Mouse (Mus musculus) MEL (cell line): ENCODE measurements around the gene Thap8. TPM values are rescaled to one million over a fixed set of nuclear protein-coding genes. Genes with fewer than 3 reads are reported as not detected.

Experiments used
- polyA plus RNA-seq, 2 experiments: library from polyadenylated mRNA; stranded (reverse) in 1 of 2; unstranded in 1 of 2; fragments of >175 nt in 1 of 2; fragments of >200 nt in 1 of 2; gene quantifications; 2 replicates each; pipeline versions ENCODE4 v1.2.1 to v1.2.4; 2012; ENCODE audit warnings: low replicate concordance in 2 of 2, low read depth in 1 of 2; ENCODE audit not compliant: insufficient read length in 2 of 2, insufficient read depth in 1 of 2, missing spikeins in 1 of 2
- total RNA-seq: library from RNA; depleted of rRNA; stranded (reverse); fragments of 300-350 nt; gene quantifications from 2 replicates; pipeline ENCODE4 v1.2.3, GENCODE M21; 2012; rRNA removed

Thap8 gene
- total and polyA plus RNA-seq, 3 experiments, result 0.46 to 0.73 TPM; not detected in 1

Other genes starting within 250 kb of the Thap8 start
- 0.16 and 0.39 TPM in 2 replicates for gene Zfp14, start 228.7 kb upstream of the Thap8 start, total RNA-seq
- gene Zfp14, start 228.7 kb upstream of the Thap8 start, polyA plus RNA-seq, result under 1 TPM in 1 of 2 experiments, not detected in 1; 0.25 TPM
- 2.2 and 2.4 TPM in 2 replicates for gene Zfp82, start 207.2 kb upstream of the Thap8 start, total RNA-seq
- 1 to 10 TPM in 1 of 2 experiments, not detected in 1; 2.0 TPM for gene Zfp82, start 207.2 kb upstream of the Thap8 start, polyA plus RNA-seq
- gene Gm26920, start 189.7 kb upstream of the Thap8 start, total RNA-seq, result 0.62 TPM in 1 of 2 replicates, not detected in the other
- not detected for gene Gm26920, start 189.7 kb upstream of the Thap8 start, polyA plus RNA-seq
- gene Zfp566, start 189.6 kb upstream of the Thap8 start, total RNA-seq, result 7.3 and 8.0 TPM in 2 replicates
- 1 to 10 TPM in 1 of 2 experiments, not detected in 1; 8.0 TPM for gene Zfp566, start 189.6 kb upstream of the Thap8 start, polyA plus RNA-seq
- 5.5 and 6.2 TPM in 2 replicates for gene Zfp260, start 185.3 kb upstream of the Thap8 start, total RNA-seq
- 1 to 10 TPM in 1 of 2 experiments, not detected in 1; 4.8 TPM for gene Zfp260, start 185.3 kb upstream of the Thap8 start, polyA plus RNA-seq
- 3.9 and 8.2 TPM in 2 replicates for gene Zfp382, start 158.2 kb upstream of the Thap8 start, total RNA-seq
- gene Zfp382, start 158.2 kb upstream of the Thap8 start, polyA plus RNA-seq, result 1 to 10 TPM in 1 of 2 experiments, not detected in 1; 7.1 TPM
- 30.6 and 35.5 TPM in 2 replicates for gene Zfp146, start 110.3 kb upstream of the Thap8 start, total RNA-seq
- 10 to 100 TPM in 1 of 2 experiments, not detected in 1; 38.9 TPM for gene Zfp146, start 110.3 kb upstream of the Thap8 start, polyA plus RNA-seq
- 8.9 and 9.9 TPM in 2 replicates for gene Cox7a1, start 96.0 kb upstream of the Thap8 start, total RNA-seq
- 10 to 100 TPM in 1 of 2 experiments, not detected in 1; 11.1 TPM for gene Cox7a1, start 96.0 kb upstream of the Thap8 start, polyA plus RNA-seq
- gene Capns1, start 81.3 kb upstream of the Thap8 start, total RNA-seq, result 31.7 and 38.3 TPM in 2 replicates
- gene Capns1, start 81.3 kb upstream of the Thap8 start, polyA plus RNA-seq, result 100 to 1,000 TPM in 1 of 2 experiments, not detected in 1; 354 TPM
- 109 and 128 TPM in 2 replicates for gene Polr2i, start 48.1 kb upstream of the Thap8 start, total RNA-seq
- 100 to 1,000 TPM in 1 of 2 experiments, not detected in 1; 118 TPM for gene Polr2i, start 48.1 kb upstream of the Thap8 start, polyA plus RNA-seq
- gene Tbcb, start 47.8 kb upstream of the Thap8 start, total RNA-seq, result 54.8 and 55.0 TPM in 2 replicates
- 10 to 100 TPM in 1 of 2 experiments, not detected in 1; 72.6 TPM for gene Tbcb, start 47.8 kb upstream of the Thap8 start, polyA plus RNA-seq
- gene Ovol3, start 44.4 kb upstream of the Thap8 start, total RNA-seq, result not detected in 2 replicates
- gene Ovol3, start 44.4 kb upstream of the Thap8 start, polyA plus RNA-seq, result under 1 TPM in 1 of 2 experiments, not detected in 1; 0.17 TPM
- gene Wdr62, start 325 bp downstream of the Thap8 start, total RNA-seq, result 4.9 and 6.5 TPM in 2 replicates
- 10 to 100 TPM; 30.5 to 44.8 TPM for gene Wdr62, start 325 bp downstream of the Thap8 start, polyA plus RNA-seq
- not detected in 2 replicates for gene Clip3, start 11.6 kb downstream of the Thap8 start, total RNA-seq
- gene Clip3, start 11.6 kb downstream of the Thap8 start, polyA plus RNA-seq, result under 1 TPM in 1 of 2 experiments, not detected in 1; 0.19 TPM
- gene Alkbh6, start 28.6 kb downstream of the Thap8 start, total RNA-seq, result 15.0 and 16.2 TPM in 2 replicates
- 10 to 100 TPM in 1 of 2 experiments, not detected in 1; 24.6 TPM for gene Alkbh6, start 28.6 kb downstream of the Thap8 start, polyA plus RNA-seq
- 0.31 and 0.42 TPM in 2 replicates for gene Syne4, start 34.7 kb downstream of the Thap8 start, total RNA-seq
- under 1 TPM in 1 of 2 experiments, not detected in 1; 0.82 TPM for gene Syne4, start 34.7 kb downstream of the Thap8 start, polyA plus RNA-seq
- 0.92 and 0.96 TPM in 2 replicates for gene E130208F15Rik, start 41.6 kb downstream of the Thap8 start, total RNA-seq
- gene E130208F15Rik, start 41.6 kb downstream of the Thap8 start, polyA plus RNA-seq, result 1 to 10 TPM in 1 of 2 experiments, not detected in 1; 3.2 TPM
- gene Sdhaf1, start 43.8 kb downstream of the Thap8 start, total RNA-seq, result 4.3 and 4.5 TPM in 2 replicates
- 1 to 10 TPM in 1 of 2 experiments, not detected in 1; 8.1 TPM for gene Sdhaf1, start 43.8 kb downstream of the Thap8 start, polyA plus RNA-seq
- not detected in 2 replicates for gene Lrfn3, start 82.7 kb downstream of the Thap8 start, total RNA-seq
- not detected for gene Lrfn3, start 82.7 kb downstream of the Thap8 start, polyA plus RNA-seq
- 2.8 and 3.9 TPM in 2 replicates for gene Tyrobp, start 133.7 kb downstream of the Thap8 start, total RNA-seq
- gene Tyrobp, start 133.7 kb downstream of the Thap8 start, polyA plus RNA-seq, result 10 to 100 TPM in 1 of 2 experiments, not detected in 1; 13.6 TPM
- 7.1 and 15.5 TPM in 2 replicates for gene Hcst, start 139.8 kb downstream of the Thap8 start, total RNA-seq
- 10 to 100 TPM in 1 of 2 experiments, not detected in 1; 28.1 TPM for gene Hcst, start 139.8 kb downstream of the Thap8 start, polyA plus RNA-seq
- 6.2 and 7.0 TPM in 2 replicates for gene Nfkbid, start 141.6 kb downstream of the Thap8 start, total RNA-seq
- 10 to 100 TPM in 1 of 2 experiments, not detected in 1; 16.7 TPM for gene Nfkbid, start 141.6 kb downstream of the Thap8 start, polyA plus RNA-seq
- gene Aplp1, start 165.4 kb downstream of the Thap8 start, total RNA-seq, result 1.5 and 1.9 TPM in 2 replicates
- 1 to 10 TPM in 1 of 2 experiments, not detected in 1; 7.1 TPM for gene Aplp1, start 165.4 kb downstream of the Thap8 start, polyA plus RNA-seq
- gene Kirrel2, start 177.6 kb downstream of the Thap8 start, total RNA-seq, result not detected in 2 replicates
- not detected for gene Kirrel2, start 177.6 kb downstream of the Thap8 start, polyA plus RNA-seq
- gene Nphs1, start 178.2 kb downstream of the Thap8 start, total RNA-seq, result 1.3 and 2.3 TPM in 2 replicates
- 1 to 10 TPM in 1 of 2 experiments, not detected in 1; 1.2 TPM for gene Nphs1, start 178.2 kb downstream of the Thap8 start, polyA plus RNA-seq
- gene Prodh2, start 213.5 kb downstream of the Thap8 start, total RNA-seq, result not detected in 2 replicates
- not detected for gene Prodh2, start 213.5 kb downstream of the Thap8 start, polyA plus RNA-seq